Mouse (Mus musculus): ENCODE data around the gene Prph2. TPM values are rescaled to one million over a fixed set of nuclear protein-coding genes. Genes with fewer than 3 reads are reported as not detected.

Gene Prph2
- total RNA-seq, 2 experiments from 2014 or later, result not detected

DNA sequence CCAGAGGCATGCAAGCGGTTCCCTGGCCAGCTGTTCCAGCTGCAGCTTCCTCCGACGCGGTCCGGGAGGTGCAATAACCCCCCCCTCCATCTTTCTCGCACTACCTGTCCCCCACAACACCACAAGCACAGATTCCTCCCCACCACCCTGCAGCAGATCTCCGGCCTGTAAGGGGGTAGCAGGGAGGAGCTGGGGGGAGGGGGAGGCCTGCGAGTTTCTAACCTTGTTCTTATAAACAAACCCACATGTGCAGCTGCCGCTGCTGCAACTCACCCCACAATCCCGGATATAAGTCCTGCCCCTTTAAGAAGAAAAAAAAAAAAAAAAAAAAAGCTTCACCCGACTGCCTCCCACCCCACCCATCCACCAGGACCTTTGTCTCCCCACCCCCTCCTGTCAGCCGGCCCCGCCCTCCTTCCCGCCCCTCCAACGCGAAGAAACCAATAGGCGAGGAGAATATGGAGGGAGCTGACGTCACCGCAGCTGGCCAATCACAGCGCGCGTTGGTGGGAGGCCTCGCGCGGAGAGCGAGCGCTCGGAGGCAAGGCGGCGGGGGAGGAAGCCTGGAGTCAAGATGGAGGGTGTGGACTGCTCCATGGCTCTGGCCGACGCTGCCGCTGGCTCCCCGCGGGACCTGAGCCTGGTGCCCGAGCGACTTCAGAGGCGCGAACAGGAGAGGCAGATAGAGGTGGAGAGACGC is 20.0 kb upstream of the Prph2 start, which contains the start of gene Tbcc:
TSS of gene Tbcc (plus strand) at position 569 of the 700 bp plus-strand sequence.
- ATAC-seq (replicated peaks; ENCODE audit: low FRiP score, poor library complexity, severe bottlenecking), result peak; percentile 92

GRCm38 (mm10) chr17:46890843-46891594 is 19.2 kb upstream of the Prph2 start:
- ATAC-seq (replicated peaks; ENCODE audit: low FRiP score, poor library complexity, severe bottlenecking), result peak; percentile 41

DNA sequence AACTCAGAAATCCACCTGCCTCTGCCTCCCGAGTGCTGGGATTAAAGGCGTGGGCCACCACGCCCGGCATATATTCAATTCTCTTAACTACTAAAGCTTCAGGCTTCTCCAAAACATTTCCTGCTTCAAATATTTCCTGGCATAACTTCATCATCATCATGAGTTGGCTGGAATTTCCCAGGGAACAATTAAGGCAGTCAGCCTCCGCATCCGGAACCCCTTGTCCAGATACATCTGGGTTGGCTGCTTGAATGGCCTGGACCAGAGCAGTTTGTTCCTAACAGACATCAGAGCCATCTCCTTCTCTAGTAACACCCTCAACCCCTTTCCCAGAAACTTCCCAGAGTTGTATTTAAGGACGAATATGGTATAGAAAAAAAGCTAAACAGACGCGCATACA is 14.8 kb upstream of the Prph2 start:
- ATAC-seq (replicated peaks; ENCODE audit: low FRiP score, poor library complexity, severe bottlenecking), result no peak

DNA sequence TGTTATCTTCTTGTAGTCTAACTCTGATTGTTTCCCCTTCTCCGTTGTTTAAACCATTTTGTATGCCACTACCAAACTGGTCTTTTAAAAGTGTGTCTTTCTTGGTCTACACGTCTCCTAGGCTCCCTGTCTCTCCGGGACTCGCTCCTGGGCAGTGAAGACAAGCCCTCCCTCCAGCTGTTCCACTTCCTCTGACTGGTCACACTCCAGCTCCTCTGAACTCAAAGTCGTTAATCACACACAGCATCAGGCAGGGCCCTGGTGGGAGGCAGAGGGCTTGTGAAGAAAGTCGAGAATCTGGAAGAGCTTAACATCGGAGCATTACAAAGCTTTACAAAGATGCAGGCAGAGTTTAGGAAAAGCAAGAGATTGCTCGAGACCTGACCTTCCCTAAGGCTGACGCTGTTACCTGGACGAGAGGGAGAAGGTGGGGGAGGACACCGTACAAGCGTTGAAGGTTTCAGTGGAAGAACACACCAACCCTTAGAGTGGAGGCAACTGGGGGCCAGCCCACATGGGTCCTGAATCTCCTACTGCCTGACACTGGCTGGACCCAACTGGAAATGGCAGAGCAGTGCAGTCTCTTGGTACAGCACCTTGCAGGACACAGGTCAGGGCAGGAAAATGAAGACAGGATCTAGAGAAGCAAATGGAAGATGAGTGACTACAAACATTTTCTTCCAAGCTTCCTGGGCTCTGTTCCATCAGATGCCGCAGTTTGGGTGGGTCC is 12.9 kb upstream of the Prph2 start:
- no peak for ATAC-seq (replicated peaks; ENCODE audit: low FRiP score, poor library complexity, severe bottlenecking)

DNA sequence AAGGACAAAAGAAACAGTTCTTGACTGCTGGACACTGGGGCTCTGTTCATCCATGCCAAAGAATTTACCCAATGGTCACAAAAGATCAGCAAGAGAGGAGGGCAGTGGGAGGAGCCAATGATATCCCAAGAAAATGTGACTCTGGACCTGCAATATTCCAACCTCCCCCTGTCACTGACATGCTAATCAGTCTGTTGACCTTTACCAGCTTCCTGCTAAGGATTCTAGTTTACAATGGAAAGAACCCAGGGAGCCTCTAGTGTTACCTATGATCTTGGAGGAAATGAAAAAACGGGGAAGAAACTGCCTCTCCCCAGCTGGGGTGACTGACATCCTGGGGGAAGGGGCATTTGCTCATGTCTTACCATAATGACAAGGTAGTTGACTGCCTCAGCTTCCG is 9.3 kb upstream of the Prph2 start:
- no peak for ATAC-seq (replicated peaks; ENCODE audit: low FRiP score, poor library complexity, severe bottlenecking)

- ATAC-seq (replicated peaks; ENCODE audit: low FRiP score, poor library complexity, severe bottlenecking), result peak; percentile 92
Measured at GRCm38 (mm10) chr17:46903876-46904490, 6.3 kb upstream of the Prph2 start.

GRCm38 (mm10) chr17:46912331-46912730 is 2.1 kb downstream of the Prph2 start:
- no peak for ATAC-seq (replicated peaks; ENCODE audit: low FRiP score, poor library complexity, severe bottlenecking)

- no peak for ATAC-seq (replicated peaks; ENCODE audit: low FRiP score, poor library complexity, severe bottlenecking)
Measured at GRCm38 (mm10) chr17:46915129-46915528, 4.9 kb downstream of the Prph2 start.

DNA sequence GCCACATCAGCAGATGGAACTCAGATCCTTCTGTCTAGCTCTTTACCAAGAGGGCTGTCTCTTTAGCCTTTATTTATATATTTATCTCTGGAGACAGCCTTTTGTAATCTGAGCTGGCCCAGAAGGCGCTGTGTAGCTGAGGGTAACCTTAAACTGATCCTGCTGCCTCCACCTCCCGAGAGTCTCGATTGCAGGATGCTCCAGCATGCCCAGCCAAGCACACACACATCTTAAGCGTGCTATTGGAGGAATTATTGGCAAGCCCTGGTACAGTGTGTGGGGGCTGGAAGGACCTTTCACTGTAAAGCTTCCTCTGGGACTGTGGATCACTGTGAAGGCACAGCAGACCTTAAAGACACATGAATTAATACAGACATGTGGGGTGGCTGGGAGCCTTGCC is 8.7 kb downstream of the Prph2 start:
- ATAC-seq (replicated peaks; ENCODE audit: low FRiP score, poor library complexity, severe bottlenecking), result no peak

DNA sequence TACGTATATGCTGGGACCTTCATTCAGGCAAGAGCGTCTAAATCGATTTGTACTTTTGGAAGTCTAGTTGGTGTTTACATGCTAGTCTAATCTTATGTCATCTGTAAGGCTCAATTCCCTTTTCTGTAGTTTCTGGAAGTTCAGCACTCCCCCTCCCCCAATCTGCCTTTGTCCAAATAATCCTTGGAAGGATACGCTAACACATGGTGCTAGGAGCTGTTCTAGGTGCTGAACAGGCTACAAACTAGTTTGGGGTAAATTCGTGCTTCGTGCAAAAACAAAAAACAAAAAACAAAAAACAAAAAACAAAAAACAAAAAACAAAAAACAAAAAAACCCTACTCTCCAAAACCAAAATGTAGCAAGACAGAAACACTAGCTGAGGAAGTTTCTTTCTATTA is 10.6 kb downstream of the Prph2 start:
- ATAC-seq (replicated peaks; ENCODE audit: low FRiP score, poor library complexity, severe bottlenecking), result no peak

DNA sequence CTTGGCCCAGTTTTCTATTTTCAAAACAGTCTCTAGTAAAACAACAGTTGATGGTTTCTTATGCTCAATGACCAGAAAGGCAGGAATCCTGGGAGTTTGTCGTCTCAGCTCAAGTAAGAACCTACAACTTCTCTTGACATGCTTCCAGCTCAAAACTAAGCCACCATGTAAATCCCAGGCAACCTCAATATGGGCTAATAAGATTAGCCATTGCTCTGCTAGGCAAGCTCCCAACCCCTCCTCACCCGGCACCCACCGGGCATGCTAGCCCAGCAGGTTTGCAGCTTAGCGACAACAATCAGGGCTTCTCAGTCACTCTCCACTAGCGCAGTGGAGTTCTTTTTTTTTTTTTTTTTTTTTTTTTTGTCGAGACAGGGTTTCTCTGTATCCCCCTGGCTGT is 15.9 kb downstream of the Prph2 start:
- ATAC-seq (replicated peaks; ENCODE audit: low FRiP score, poor library complexity, severe bottlenecking), result no peak

DNA sequence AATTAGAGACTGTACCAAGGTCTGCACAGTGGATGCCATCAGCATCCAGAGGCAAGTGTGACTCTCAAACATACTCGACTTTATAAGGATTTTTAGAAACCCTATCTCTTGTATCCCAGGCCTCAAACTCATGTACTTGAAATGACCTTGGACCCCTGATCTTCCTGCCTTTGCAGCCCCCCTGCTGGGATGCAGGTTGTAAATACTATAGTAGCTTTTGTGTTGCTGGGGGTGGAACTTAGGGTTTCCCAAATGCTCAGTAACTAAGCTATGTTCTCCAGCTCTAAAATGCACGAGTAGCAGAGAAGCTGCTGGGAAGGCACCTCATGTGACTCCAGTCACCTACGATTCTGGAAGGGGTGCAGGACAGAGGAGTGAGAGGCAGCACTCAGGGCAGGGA is 16.7 kb downstream of the Prph2 start:
- ATAC-seq (replicated peaks; ENCODE audit: low FRiP score, poor library complexity, severe bottlenecking), result no peak

GRCm38 (mm10) chr17:46927781-46928180 is 17.5 kb downstream of the Prph2 start:
- no peak for ATAC-seq (replicated peaks; ENCODE audit: low FRiP score, poor library complexity, severe bottlenecking)

DNA sequence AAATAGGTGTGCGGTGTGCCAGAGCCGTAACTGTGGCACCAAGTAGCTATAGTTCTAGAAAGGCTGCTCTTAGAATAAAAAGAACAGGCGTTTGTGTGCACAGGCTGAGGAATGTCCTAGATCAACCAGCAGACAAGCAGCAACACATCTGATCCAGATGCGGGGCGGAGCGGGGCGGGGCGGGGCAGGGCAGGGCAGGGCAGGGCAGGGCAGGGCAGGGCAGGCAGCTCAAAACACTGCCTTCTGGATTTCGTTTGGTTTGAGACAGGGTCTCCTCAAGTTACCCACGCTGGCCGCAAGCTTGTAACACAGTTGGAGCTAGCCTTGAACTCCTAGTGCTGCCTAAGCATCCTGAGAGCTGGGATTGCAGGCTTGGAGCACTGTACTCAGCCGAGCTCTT is 19.0 kb downstream of the Prph2 start:
- no peak for ATAC-seq (replicated peaks; ENCODE audit: low FRiP score, poor library complexity, severe bottlenecking)

DNA sequence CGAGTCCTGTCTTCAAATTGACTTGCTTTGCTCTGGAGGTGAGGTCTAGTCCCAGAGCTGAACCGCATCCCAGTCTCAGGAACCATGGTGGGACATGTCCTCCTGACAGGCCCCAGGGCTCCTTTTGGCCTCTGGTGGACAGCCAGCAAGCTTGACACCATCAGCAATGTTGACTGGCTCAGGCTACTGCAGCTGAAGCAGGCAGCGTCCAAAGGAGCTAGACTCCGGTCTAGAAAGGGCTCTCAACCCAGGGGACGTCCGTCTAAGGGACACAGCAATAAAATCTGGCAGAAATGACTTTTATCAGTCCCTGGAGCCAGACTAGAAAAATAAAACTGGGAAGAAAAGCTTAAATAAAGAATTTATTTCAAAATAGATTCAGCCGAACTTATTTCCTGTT is 19.6 kb downstream of the Prph2 start:
- no peak for ATAC-seq (replicated peaks; ENCODE audit: low FRiP score, poor library complexity, severe bottlenecking)

DNA sequence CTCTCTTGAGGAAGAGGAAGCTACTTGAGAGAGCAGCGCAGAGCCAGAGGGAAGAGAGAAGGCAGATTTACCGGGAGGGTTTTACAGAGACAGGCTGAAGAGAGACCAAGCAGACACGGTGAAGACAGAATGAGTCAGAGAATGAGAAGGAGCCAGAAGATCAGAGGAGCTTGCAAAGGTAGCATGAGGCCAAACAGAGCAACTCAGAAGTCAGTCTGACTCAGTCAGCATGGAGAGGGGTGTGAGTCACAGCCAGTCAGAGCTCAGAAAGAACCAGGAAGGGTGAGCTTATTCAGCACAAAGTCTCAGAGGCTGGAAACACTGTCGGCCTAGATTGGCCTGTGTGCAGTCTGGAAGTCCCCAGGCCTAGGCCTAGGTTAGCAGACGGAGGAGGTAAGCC is 22.7 kb downstream of the Prph2 start:
- ATAC-seq (replicated peaks; ENCODE audit: low FRiP score, poor library complexity, severe bottlenecking), result no peak

- peak; percentile 74 for ATAC-seq (replicated peaks; ENCODE audit: low FRiP score, poor library complexity, severe bottlenecking)
Measured at GRCm38 (mm10) chr17:46933557-46934348, 23.5 kb downstream of the Prph2 start.

- ATAC-seq (replicated peaks; ENCODE audit: low FRiP score, poor library complexity, severe bottlenecking), result no peak
Measured at GRCm38 (mm10) chr17:46940461-46940860, 30.2 kb downstream of the Prph2 start.

DNA sequence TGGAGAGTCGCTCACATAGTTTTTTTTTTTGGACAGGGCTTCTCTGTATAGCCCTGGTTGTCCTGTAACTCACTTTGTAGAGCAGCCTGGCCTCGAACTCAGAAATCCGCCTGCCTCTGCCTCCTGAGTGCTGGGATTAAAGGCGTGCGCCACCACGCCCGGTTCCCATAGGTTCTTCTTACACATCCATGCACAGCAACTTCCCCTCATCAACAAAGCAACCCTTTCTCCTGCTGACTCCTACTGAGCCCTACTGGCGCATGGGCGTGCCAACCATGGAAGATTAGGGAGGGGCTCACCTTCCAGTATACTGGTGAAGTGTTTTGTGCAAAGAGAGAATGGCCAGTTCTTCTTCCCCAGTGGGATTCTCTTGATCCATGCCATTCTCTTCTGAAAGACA is 32.2 kb downstream of the Prph2 start:
- no peak for ATAC-seq (replicated peaks; ENCODE audit: low FRiP score, poor library complexity, severe bottlenecking)

DNA sequence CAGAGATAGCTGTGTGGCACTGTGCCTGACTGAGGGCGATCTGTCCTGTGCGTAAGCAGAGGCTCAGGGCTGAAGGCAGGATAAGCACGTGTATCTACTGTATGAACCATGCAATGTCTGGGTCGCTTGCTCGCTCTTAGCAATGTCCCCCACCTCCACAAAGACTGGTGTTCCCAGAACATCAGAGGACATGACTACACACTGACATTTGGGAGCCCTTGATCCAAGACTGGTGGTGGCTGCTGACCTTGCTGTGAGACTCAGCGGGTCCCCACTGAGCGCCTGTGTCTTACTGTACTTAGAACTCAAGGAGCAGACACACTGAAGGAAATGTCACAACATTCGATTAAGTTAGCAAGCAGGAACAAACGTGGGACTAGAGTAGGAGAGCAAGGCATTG is 36.0 kb downstream of the Prph2 start:
- ATAC-seq (replicated peaks; ENCODE audit: low FRiP score, poor library complexity, severe bottlenecking), result no peak
